Mouse (Mus musculus): ENCODE data around the gene Fopnl. TPM values are rescaled to one million over a fixed set of nuclear protein-coding genes. Genes with fewer than 3 reads are reported as not detected.
A peak's percentile ranks its signal among the peaks of the same experiment; 100 is the strongest.

Gene Fopnl
- 174 and 182 TPM in 2 replicates for polyA plus RNA-seq (2015; fragmentation: Nextera tagmentation; extraction: Ambion mirVana)

GRCm38 (mm10) chr16:14316884-14317876, at the start of gene Fopnl:
Fopnl (minus strand) TSS chr16:14317405.
- Histone ChIP-seq H3K9me3 (no peaks in the 10 kb centered on the region), H3K27ac (peak within 1 kb of the TSS; percentile 56; the same call in 1 of the 2 replicates)
- 5% methylated on average over 51 of the region's 51 CpGs for WGBS

DNA sequence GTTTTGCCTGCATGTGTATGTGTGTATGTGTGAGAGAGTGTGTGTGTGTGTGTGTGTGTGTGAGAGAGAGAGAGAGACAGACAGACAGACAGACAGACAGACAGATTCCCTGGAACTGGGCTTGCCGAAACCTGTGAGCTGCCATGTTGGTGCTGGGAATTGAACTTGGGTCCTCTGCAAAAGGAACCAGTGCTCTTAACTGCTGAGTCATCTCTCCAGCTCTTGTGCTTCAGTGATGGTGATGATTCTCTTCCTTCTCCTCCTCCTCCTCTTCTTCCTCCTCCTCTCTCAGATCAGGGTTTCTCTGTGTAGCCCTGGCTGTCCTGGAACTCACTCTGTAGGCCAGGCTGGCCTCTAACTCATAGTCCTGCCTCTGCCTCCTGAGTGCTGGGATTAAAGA, 48.8 kb upstream of the Fopnl start:
- H3K4me2 ChIP-seq (replicated peaks) = no peak overlapping the region
- H3K27ac ChIP-seq = no peak overlapping the region
- no peaks in the 10 kb centered on the region for H3K27me3 ChIP-seq
- peaks cover 15% of the 10 kb centered on the region for H3K4me1 ChIP-seq
- H3K4me3 ChIP-seq = no peak overlapping the region
- no peaks in the 10 kb centered on the region for H3K9me3 ChIP-seq
- no peak overlapping the region for H3K9ac ChIP-seq
- no peak for ATAC-seq (ENCODE audit: low FRiP score, low read depth)
- WGBS = 82% methylated on average over 1 of the region's 1 CpGs
- H3K36me3 ChIP-seq = no peaks in the 10 kb centered on the region

More at GRCm38 (mm10) chr16:14316884-14317876, at the start of gene Fopnl:
- Histone ChIP-seq H3K4me2 (replicated peaks) (peak within 1 kb of the TSS; percentile 73), H3K4me1 (peaks cover 11% of the 10 kb centered on the region), H3K9ac (peak within 1 kb of the TSS; percentile 81), H3K36me3 (peaks cover 15% of the 10 kb centered on the region), H3K27me3 (0 out of 2 replicates have a peak, but pooled peaks cover 6% of the 10 kb centered on the region), H3K4me3 (peak within 1 kb of the TSS; percentile 87)
- peak; percentile 100 for ATAC-seq (ENCODE audit: low FRiP score, low read depth)

DNA sequence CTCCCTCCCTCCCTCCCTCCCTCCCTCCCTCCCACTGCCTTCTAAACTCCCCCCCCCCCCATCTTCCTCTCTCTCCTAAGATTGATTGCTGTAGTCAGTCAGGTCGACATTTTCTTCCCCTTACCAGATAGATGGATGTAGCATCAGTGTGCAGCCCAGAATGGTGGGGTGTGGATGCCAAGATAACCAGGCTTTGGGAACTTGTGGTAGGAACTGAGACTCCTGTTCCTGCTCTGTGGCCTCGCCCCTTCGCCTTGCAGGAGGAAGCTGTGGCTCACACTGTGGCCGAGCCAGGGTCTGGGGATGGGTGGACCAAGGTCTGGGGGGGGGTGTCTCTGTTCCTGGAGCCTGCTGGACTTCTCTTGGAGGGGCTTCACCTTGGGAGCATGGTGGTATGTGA, 48.3 kb upstream of the Fopnl start:
- H3K4me1 ChIP-seq = peaks cover 18% of the 10 kb centered on the region
- 82% methylated on average over 4 of the region's 4 CpGs for WGBS
- H3K4me3 ChIP-seq = no peak overlapping the region
- H3K9ac ChIP-seq = no peak overlapping the region
- H3K36me3 ChIP-seq = no peaks in the 10 kb centered on the region
- no peaks in the 10 kb centered on the region for H3K27me3 ChIP-seq
- no peaks in the 10 kb centered on the region for H3K9me3 ChIP-seq
- no peak for ATAC-seq (ENCODE audit: low FRiP score, low read depth)
- no peak overlapping the region for H3K4me2 ChIP-seq (replicated peaks)
- no peak overlapping the region for H3K27ac ChIP-seq

DNA sequence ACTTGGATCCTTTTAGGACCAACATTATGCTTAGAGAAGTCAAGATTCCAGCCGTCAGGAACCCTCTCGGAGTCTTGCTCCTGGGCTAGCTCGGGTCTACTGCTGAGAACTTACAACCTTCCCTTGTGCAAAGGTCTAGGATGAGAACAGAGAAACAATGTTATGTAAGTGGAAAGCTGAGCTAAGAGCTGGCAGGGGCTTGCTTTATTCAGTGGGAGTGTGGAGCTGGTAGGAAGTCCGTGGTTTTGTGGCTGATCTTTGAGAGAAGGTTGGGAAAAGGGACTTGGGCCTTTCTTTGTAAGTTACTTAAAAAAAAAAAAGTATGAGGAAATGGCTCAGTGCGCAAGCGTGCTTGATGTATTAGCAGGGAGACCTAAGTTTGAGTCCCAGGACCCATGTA, 46.9 kb upstream of the Fopnl start:
- no peak for ATAC-seq (ENCODE audit: low FRiP score, low read depth)
- H3K9me3 ChIP-seq = no peaks in the 10 kb centered on the region
- H3K4me3 ChIP-seq = no peak overlapping the region
- H3K36me3 ChIP-seq = no peaks in the 10 kb centered on the region
- WGBS = 86% methylated on average over 6 of the region's 6 CpGs
- no peak overlapping the region; the same call in 1 of the 2 replicates for H3K9ac ChIP-seq
- no peak overlapping the region for H3K4me2 ChIP-seq (replicated peaks)
- H3K27me3 ChIP-seq = no peaks in the 10 kb centered on the region
- no peak overlapping the region for H3K27ac ChIP-seq
- H3K4me1 ChIP-seq = peaks cover 13% of the 10 kb centered on the region

DNA sequence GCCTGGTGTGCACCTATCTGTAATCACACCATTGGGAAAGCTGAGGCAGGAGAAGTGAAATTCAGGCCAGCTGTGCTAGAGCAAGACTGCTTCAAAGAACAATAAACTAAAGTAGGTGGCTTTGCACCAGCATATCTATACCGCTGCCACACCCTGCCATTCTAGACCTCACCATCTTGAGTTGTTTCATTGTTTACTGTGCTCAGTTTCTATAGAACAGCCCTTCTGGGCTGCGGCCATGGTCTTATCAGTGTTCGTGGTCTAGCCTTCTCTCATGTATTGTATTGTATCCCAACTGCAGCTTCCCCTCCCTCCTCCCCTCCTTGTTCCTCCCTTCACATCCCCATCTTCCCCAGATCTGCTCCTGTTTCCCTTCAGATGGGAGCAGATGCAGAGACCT, 46.3 kb upstream of the Fopnl start:
- ATAC-seq (ENCODE audit: low FRiP score, low read depth) = no peak
- Histone ChIP-seq H3K9me3 (no peaks in the 10 kb centered on the region), H3K4me2 (replicated peaks) (no peak overlapping the region), H3K27ac (no peak overlapping the region), H3K27me3 (no peaks in the 10 kb centered on the region), H3K9ac (no peak overlapping the region; the same call in 1 of the 2 replicates), H3K4me1 (peaks cover 13% of the 10 kb centered on the region), H3K4me3 (no peak overlapping the region), H3K36me3 (no peaks in the 10 kb centered on the region)
- 92% methylated on average over 3 of the region's 3 CpGs for WGBS

DNA sequence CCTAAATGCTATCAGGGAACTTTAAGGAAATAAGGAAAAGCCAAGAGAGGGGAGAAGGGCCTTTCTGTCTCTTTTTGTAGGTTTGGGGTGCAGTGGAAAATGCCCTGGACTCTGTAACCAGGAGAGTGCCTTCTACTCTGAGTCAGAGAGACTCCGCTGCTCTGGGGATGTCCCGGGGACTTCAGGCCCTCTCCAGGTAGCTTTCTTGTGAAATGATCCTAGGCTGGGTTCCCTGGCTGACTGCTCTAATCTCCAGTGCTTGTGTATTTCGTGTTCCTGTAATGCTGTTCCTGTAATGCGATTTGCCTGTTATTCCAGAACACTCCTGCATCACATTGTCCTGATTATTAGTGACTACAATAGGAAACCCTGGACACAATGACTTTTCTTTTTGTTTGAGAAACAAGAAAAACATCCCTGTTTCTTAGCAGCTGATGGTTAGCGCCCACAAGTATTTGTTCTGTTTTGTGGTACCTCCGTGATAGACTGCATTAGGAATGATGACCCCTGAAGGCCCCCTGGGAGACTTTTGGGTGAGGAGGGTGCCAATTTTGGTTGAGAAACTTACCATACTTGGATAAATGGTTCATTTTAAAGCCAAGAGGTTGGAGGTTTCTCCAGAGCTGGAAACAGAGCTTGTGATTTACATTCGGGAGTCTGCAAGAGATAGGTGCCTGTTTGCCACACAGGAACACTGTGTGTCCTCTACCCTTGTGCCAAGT, 45.1 kb upstream of the Fopnl start:
- H3K27ac ChIP-seq = no peak overlapping the region
- 33% methylated on average over 7 of the region's 7 CpGs for WGBS
- H3K9ac ChIP-seq = peak overlapping the region; percentile 85
- H3K4me1 ChIP-seq = peaks cover 13% of the 10 kb centered on the region
- H3K9me3 ChIP-seq = no peaks in the 10 kb centered on the region
- no peak for ATAC-seq (ENCODE audit: low FRiP score, low read depth)
- peak overlapping the region; percentile 81 for H3K4me3 ChIP-seq
- H3K36me3 ChIP-seq = no peaks in the 10 kb centered on the region
- H3K27me3 ChIP-seq = no peaks in the 10 kb centered on the region
- peak overlapping the region; percentile 85 for H3K4me2 ChIP-seq (replicated peaks)

DNA sequence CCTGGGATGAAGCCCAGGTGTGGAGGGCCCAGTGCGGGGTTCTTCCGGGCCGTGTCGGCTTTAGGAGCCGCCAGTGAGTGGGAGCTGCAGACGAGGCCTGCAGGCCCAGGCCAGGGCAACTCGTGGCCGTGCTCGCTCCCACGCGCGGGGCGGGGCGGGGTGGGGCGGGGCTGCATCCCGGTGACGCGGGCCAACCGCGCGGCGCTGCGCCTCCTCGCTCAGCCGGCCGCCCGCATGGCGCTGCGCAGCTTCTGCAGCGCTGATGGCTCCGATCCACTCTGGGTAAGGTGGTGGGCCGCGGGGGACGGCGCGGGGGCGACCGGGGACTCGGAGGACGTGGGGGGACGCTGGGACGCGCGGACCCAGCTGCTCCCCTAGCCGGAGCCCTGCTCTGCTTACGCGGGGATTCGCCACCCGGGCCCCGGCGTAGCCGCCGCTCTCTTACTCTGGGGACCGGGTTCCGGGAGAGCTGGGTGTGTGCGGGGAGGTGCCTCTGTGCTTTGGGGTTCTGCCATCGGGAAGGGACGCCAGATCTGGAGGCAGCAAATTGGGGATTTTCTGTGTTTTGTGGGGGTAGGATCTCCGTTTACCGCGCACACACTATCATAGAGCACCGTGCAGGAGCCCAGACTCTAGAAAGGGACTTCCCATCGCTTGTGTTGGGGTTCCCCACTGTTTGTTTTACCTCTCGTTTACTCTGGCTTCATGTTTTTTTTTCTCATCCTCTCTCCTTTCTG, 44.3 kb upstream of the Fopnl start, which contains the start of gene Abcc1:
Gene Abcc1 (plus strand): TSS at position 197 of the 737 bp plus-strand sequence.
- H3K9me3 ChIP-seq = no peaks in the 10 kb centered on the region
- under 1% methylated on average over 58 of the region's 64 CpGs for WGBS
- H3K27ac ChIP-seq = peak within 1 kb of the TSS; percentile 44; the same call in 1 of the 2 replicates

DNA sequence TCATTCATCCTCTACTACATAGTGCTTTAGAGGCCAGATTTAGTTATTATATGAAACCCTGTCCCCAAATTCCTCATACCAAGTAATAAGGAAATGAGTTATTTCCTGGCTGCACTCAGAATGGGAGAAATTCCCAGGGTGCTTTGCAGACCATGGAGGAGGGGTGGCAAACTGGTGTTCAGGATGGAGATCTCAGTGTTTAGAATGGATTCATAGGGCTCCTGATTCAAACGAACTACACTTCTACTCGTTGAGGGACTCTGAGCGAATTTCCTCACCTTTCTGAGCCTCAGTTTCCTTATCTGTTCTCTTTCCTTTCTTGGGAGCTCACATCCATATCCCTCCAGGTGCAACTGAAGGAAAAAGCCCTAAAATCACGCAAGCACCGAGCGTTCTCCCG, 43.7 kb upstream of the Fopnl start:
- Histone ChIP-seq H3K27me3 (no peaks in the 10 kb centered on the region), H3K4me2 (replicated peaks) (peak overlapping the region; percentile 85), H3K4me3 (peak overlapping the region; percentile 81), H3K9me3 (no peaks in the 10 kb centered on the region), H3K36me3 (no peaks in the 10 kb centered on the region), H3K9ac (peak overlapping the region; percentile 85), H3K4me1 (peaks cover 13% of the 10 kb centered on the region), H3K27ac (peak overlapping the region; percentile 44; the same call in 1 of the 2 replicates)
- 2% methylated on average over 7 of the region's 7 CpGs for WGBS
- ATAC-seq (ENCODE audit: low FRiP score, low read depth) = peak; percentile 17

More for the DNA sequence above, 44.3 kb upstream of the Fopnl start, which contains the start of gene Abcc1:
- Histone ChIP-seq H3K4me1 (peaks cover 13% of the 10 kb centered on the region), H3K9ac (peak within 1 kb of the TSS; percentile 85), H3K4me3 (peak within 1 kb of the TSS; percentile 81), H3K4me2 (replicated peaks) (peak within 1 kb of the TSS; percentile 85), H3K27me3 (no peaks in the 10 kb centered on the region), H3K36me3 (no peaks in the 10 kb centered on the region)
- peak; percentile 95 for ATAC-seq (ENCODE audit: low FRiP score, low read depth)

GRCm38 (mm10) chr16:14358531-14358930, 41.3 kb upstream of the Fopnl start:
- Histone ChIP-seq H3K27ac (no peak overlapping the region), H3K36me3 (no peaks in the 10 kb centered on the region), H3K4me3 (no peak overlapping the region), H3K4me2 (replicated peaks) (no peak overlapping the region), H3K9ac (no peak overlapping the region), H3K27me3 (no peaks in the 10 kb centered on the region), H3K9me3 (no peaks in the 10 kb centered on the region), H3K4me1 (peaks cover 13% of the 10 kb centered on the region)
- WGBS = 62% methylated on average over 1 of the region's 1 CpGs
- ATAC-seq (ENCODE audit: low FRiP score, low read depth) = no peak

- no peak for ATAC-seq (ENCODE audit: low FRiP score, low read depth)
- 75% methylated on average over 2 of the region's 2 CpGs for WGBS
- Histone ChIP-seq H3K27me3 (no peaks in the 10 kb centered on the region), H3K9me3 (no peaks in the 10 kb centered on the region), H3K4me2 (replicated peaks) (no peak overlapping the region), H3K9ac (no peak overlapping the region), H3K4me1 (peaks cover 13% of the 10 kb centered on the region), H3K4me3 (no peak overlapping the region), H3K36me3 (no peaks in the 10 kb centered on the region), H3K27ac (no peak overlapping the region)
These were observed 40.7 kb upstream of the Fopnl start for GRCm38 (mm10) chr16:14357859-14358258.

DNA sequence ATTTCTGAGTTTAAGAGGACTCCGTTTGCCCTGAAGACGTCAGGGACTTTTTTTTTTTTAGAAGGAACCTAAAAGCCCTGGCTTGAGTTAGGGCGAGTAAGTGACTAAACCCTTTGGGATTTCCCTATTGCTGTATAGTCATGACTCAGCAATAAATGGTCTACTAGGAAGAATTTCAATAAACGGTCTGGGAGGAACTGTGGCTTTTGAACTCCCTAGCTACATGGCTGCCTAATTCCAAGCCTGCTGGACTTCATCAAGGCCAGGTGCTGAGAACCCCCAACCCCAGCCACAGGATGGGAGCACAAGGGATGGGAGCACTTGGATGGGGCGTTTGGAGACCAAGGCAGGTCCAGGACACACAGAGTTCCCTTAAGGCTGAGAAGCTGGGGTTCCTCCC, 35.5 kb upstream of the Fopnl start:
- H3K4me3 ChIP-seq = no peak overlapping the region
- no peaks in the 10 kb centered on the region for H3K9me3 ChIP-seq
- WGBS = 51% methylated on average over 5 of the region's 5 CpGs
- H3K27me3 ChIP-seq = no peaks in the 10 kb centered on the region
- H3K4me2 ChIP-seq (replicated peaks) = no peak overlapping the region
- no peaks in the 10 kb centered on the region for H3K4me1 ChIP-seq
- H3K36me3 ChIP-seq = no peaks in the 10 kb centered on the region
- no peak for ATAC-seq (ENCODE audit: low FRiP score, low read depth)
- H3K9ac ChIP-seq = no peak overlapping the region
- H3K27ac ChIP-seq = no peak overlapping the region
